Mouse (Mus musculus) kidney, embryonic 16.5 days (tissue): ENCODE measurements around the gene H2-DMb2. TPM values are rescaled to one million over a fixed set of nuclear protein-coding genes. Genes with fewer than 3 reads are reported as not detected.

ENCODE experiments used
- ATAC-seq: fragments of 200-750 bp; cut with Nextera tagmentation; 2 replicates; pipeline ENCODE4 v1.8.0; 2017; ENCODE audit warnings: moderate TSS enrichment; ENCODE audit not compliant: low FRiP score, low TSS enrichment
- H3K27ac ChIP-seq: fragments of 300-500 bp; sonication (generic); 2 replicates; pipeline ENCODE4 v1.5.1; 2014; ENCODE audit warnings: low read length
- H3K27me3 ChIP-seq: fragments of 300-500 bp; sonication (generic); 2 replicates; pipeline ENCODE4 v1.6.1; 2014; ENCODE audit warnings: low read length, control low read depth, mixed read lengths; ENCODE audit not compliant: insufficient read depth
- H3K36me3 ChIP-seq: fragments of 300-500 bp; sonication (generic); 2 replicates; pipeline ENCODE4 v1.6.1; 2014; ENCODE audit warnings: low read length, control low read depth, mixed read lengths; ENCODE audit not compliant: insufficient read depth
- H3K4me1 ChIP-seq: fragments of 300-500 bp; sonication (generic); 2 replicates; pipeline ENCODE4 v1.6.1; 2014; ENCODE audit warnings: low read length, control low read depth, mixed read lengths; ENCODE audit not compliant: insufficient read depth
- H3K4me2 ChIP-seq: fragments of 300-500 bp; sonication (generic); replicated peaks from 2 replicates; pipeline ENCODE4 v1.6.1; 2014; ENCODE audit warnings: low read depth, low read length
- H3K4me3 ChIP-seq: fragments of 300-500 bp; sonication (generic); 2 replicates; pipeline ENCODE4 v1.5.1; 2014; ENCODE audit warnings: mild to moderate bottlenecking, low read length
- H3K9ac ChIP-seq: fragments of 300-500 bp; sonication (generic); replicated peaks from 2 replicates; pipeline ENCODE4 v1.6.1; 2014; ENCODE audit warnings: low read length
- H3K9me3 ChIP-seq: fragments of 300-500 bp; sonication (generic); 2 replicates; pipeline ENCODE4 v1.6.1; 2016; ENCODE audit warnings: low read length, control low read depth
- WGBS: fragments of 180-500 bp; shearing (Covaris S2); extraction: QIAGEN DNeasy Blood & Tissue Kit; methylation state at CpG from one replicate; pipeline ENCODE4 v1.1.7; 2014; 5-methylcytosine and 5-hydroxymethylcytosine counted together
- polyA plus RNA-seq: library from polyadenylated mRNA; unstranded; fragments of >200 nt; fragmentation: Nextera tagmentation; extraction: Ambion mirVana; gene quantifications from 2 replicates; pipeline ENCODE4 v1.2.1, GENCODE M21; 2015

Gene H2-DMb2
- polyA plus RNA-seq, 1 experiment from 2014 or later: 24.5 TPM

GRCm38 (mm10) chr17:34122188-34122984 is 20.7 kb upstream of the H2-DMb2 start, which contains the start of gene Brd2:
Gene Brd2, minus strand, starts transcription at chr17:34122634.
- peaks cover 14% of the 10 kb centered on the region for H3K36me3 ChIP-seq
- ATAC-seq: peak; percentile 25
- H3K4me1 ChIP-seq: peaks cover 25% of the 10 kb centered on the region
- H3K9ac ChIP-seq: peak within 1 kb of the TSS; percentile 99
- H3K4me2 ChIP-seq: peak within 1 kb of the TSS; percentile 66
- no peaks in the 10 kb centered on the region for H3K27me3 ChIP-seq
- peak within 1 kb of the TSS; percentile 100 for H3K4me3 ChIP-seq
- H3K9me3 ChIP-seq: no peaks in the 10 kb centered on the region
- WGBS: under 1% methylated on average over 71 of the region's 75 CpGs
- H3K27ac ChIP-seq: peak within 1 kb of the TSS; percentile 100

DNA sequence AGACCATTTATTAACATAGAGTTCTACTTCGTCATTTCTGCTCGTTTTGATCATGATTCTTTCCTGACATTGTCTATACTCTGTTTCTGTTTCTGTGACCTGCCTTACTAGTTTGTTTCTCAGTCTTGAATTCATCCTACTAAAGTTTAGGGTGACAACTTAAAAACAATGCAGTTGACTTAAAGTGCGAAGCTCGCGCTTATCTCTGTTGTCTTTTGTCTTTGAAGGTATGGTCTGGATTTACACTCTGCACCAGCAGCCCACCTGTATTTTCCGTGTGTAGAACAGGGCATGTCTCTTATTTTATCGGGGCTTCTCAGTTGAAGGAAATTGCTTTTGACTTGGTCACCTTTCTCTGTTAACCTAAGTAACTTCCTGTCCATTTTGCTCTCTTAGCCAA is 20.0 kb upstream of the H2-DMb2 start:
- Histone ChIP-seq H3K27ac (peak overlapping the region; percentile 100), H3K36me3 (peaks cover 10% of the 10 kb centered on the region), H3K27me3 (no peaks in the 10 kb centered on the region), H3K9ac (peak overlapping the region; percentile 99), H3K4me1 (peaks cover 32% of the 10 kb centered on the region), H3K4me3 (peak overlapping the region; percentile 100), H3K4me2 (peak overlapping the region; percentile 66), H3K9me3 (no peaks in the 10 kb centered on the region)
- WGBS: 2% methylated on average over 7 of the region's 7 CpGs
- ATAC-seq: no peak

GRCm38 (mm10) chr17:34123518-34123917 is 19.6 kb upstream of the H2-DMb2 start:
- peak overlapping the region; percentile 66 for H3K4me2 ChIP-seq
- no peaks in the 10 kb centered on the region for H3K9me3 ChIP-seq
- 2% methylated on average over 2 of the region's 2 CpGs for WGBS
- peak overlapping the region; percentile 100 for H3K4me3 ChIP-seq
- H3K36me3 ChIP-seq: peaks cover 6% of the 10 kb centered on the region
- H3K27me3 ChIP-seq: no peaks in the 10 kb centered on the region
- peak overlapping the region; percentile 99 for H3K9ac ChIP-seq
- ATAC-seq: no peak
- H3K4me1 ChIP-seq: peaks cover 36% of the 10 kb centered on the region
- peak overlapping the region; percentile 100 for H3K27ac ChIP-seq

- Histone ChIP-seq H3K9me3 (no peaks in the 10 kb centered on the region), H3K36me3 (no peaks in the 10 kb centered on the region), H3K9ac (no peak overlapping the region), H3K4me1 (peaks cover 47% of the 10 kb centered on the region), H3K27ac (no peak overlapping the region), H3K4me3 (no peak overlapping the region), H3K4me2 (peak overlapping the region; percentile 3; the same call in 1 of the 2 replicates), H3K27me3 (no peaks in the 10 kb centered on the region)
- 74% methylated on average over 6 of the region's 6 CpGs for WGBS
- no peak for ATAC-seq
Observed at GRCm38 (mm10) chr17:34124649-34125048, 18.5 kb upstream of the H2-DMb2 start.

- no peaks in the 10 kb centered on the region for H3K27me3 ChIP-seq
- 40% methylated on average over 9 of the region's 9 CpGs for WGBS
- H3K9ac ChIP-seq: 0 out of 2 replicates have a peak overlapping the region, but pooled peaks have one; percentile 3
- H3K9me3 ChIP-seq: no peaks in the 10 kb centered on the region
- H3K36me3 ChIP-seq: no peaks in the 10 kb centered on the region
- ATAC-seq: no peak
- no peak overlapping the region for H3K4me3 ChIP-seq
- H3K27ac ChIP-seq: peak overlapping the region; percentile 20; the same call in 1 of the 2 replicates
- peaks cover 47% of the 10 kb centered on the region for H3K4me1 ChIP-seq
- H3K4me2 ChIP-seq: no peak overlapping the region
Observed at GRCm38 (mm10) chr17:34126826-34127420, 16.2 kb upstream of the H2-DMb2 start.

GRCm38 (mm10) chr17:34127475-34127874 is 15.6 kb upstream of the H2-DMb2 start:
- H3K4me1 ChIP-seq: peaks cover 47% of the 10 kb centered on the region
- H3K27me3 ChIP-seq: no peaks in the 10 kb centered on the region
- WGBS: 18% methylated on average over 6 of the region's 6 CpGs
- H3K9ac ChIP-seq: no peak overlapping the region
- H3K36me3 ChIP-seq: no peaks in the 10 kb centered on the region
- H3K9me3 ChIP-seq: no peaks in the 10 kb centered on the region
- no peak overlapping the region for H3K4me3 ChIP-seq
- H3K27ac ChIP-seq: no peak overlapping the region
- peak; percentile 46 for ATAC-seq
- H3K4me2 ChIP-seq: no peak overlapping the region

GRCm38 (mm10) chr17:34128264-34128937 is 14.7 kb upstream of the H2-DMb2 start:
- Histone ChIP-seq H3K9ac (0 out of 2 replicates have a peak overlapping the region, but pooled peaks have one; percentile 34), H3K4me1 (peaks cover 45% of the 10 kb centered on the region), H3K27me3 (no peaks in the 10 kb centered on the region), H3K9me3 (no peaks in the 10 kb centered on the region), H3K36me3 (no peaks in the 10 kb centered on the region), H3K4me2 (peak overlapping the region; percentile 35), H3K27ac (no peak overlapping the region), H3K4me3 (peak overlapping the region; percentile 12; the same call in 1 of the 2 replicates)
- WGBS: 25% methylated on average over 13 of the region's 13 CpGs
- ATAC-seq: no peak

- peak overlapping the region; percentile 12; the same call in 1 of the 2 replicates for H3K4me3 ChIP-seq
- H3K4me1 ChIP-seq: peaks cover 37% of the 10 kb centered on the region
- ATAC-seq: no peak
Observed at GRCm38 (mm10) chr17:34128944-34129791, 13.9 kb upstream of the H2-DMb2 start.

More at GRCm38 (mm10) chr17:34128944-34129791, 13.9 kb upstream of the H2-DMb2 start:
- H3K36me3 ChIP-seq: no peaks in the 10 kb centered on the region
- 24% methylated on average over 18 of the region's 18 CpGs for WGBS
- 0 out of 2 replicates have a peak overlapping the region, but pooled peaks have one; percentile 34 for H3K9ac ChIP-seq
- no peaks in the 10 kb centered on the region for H3K27me3 ChIP-seq
- peak overlapping the region; percentile 35 for H3K4me2 ChIP-seq
- H3K27ac ChIP-seq: no peak overlapping the region
- no peaks in the 10 kb centered on the region for H3K9me3 ChIP-seq
